In genomic region chr2:5563685-5564084, GRCm38 (mm10) we compare ENCODE assay signal across 27 mouse cellular contexts.
A peak's percentile ranks its signal among the peaks of the same experiment; 100 is the strongest.
DNase-seq lines count a peak whose midpoint lies in the region; ATAC-seq and TF ChIP-seq lines count a peak whose summit lies in the region.
"Had no signal": no experiment of that assay in that cellular context is flagged by ENCODE, and none has a peak within 500 bp of the region (broad histone marks: within the 10 kb centered on the region; RNA-seq: fewer than 3 reads in every experiment).

No protein-coding gene starts in this region.

- ATAC-seq in liver, embryonic 13.5 days (ENCODE audit: low read depth): peak; percentile 26; the same call in 1 of the 2 replicates
- ATAC-seq in liver, embryonic 12.5 days: no peak
- ATAC-seq in intestine, embryonic 14.5 days (replicated peaks; ENCODE audit: low FRiP score, low TSS enrichment, low read depth): peak; percentile 70
- peak; percentile 89 for ATAC-seq in intestine, embryonic 16.5 days
- ATAC-seq in liver, postnatal 0 days: peak; percentile 87
- ATAC-seq: forebrain, embryonic 15.5 days; Patski had no signal

- DNase-seq in liver, embryonic 13.5 days: no peak
- DNase-seq in intestine, embryonic 14.5 days (ENCODE audit: low spot score): no peak
- DNase-seq in liver, postnatal 0 days: no peak
- DNase-seq in embryonic facial prominence, embryonic 10.5 days (ENCODE audit: low spot score): no peak
- DNase-seq in gastrocnemius, postnatal 25 days: no peak
- no peak for DNase-seq in left cerebral cortex, postnatal 36 days (ENCODE audit: low spot score in 2 of 2)
- DNase-seq: adrenal gland, postnatal 10 days; adrenal gland, postnatal 36 days; B cell, adult 2 months; cerebellum, adult 11 months; cerebellum, adult 2 months; cerebellum, adult 9-11 months; cerebellum, postnatal 25 days; gastrocnemius, postnatal 36 days; heart, adult 2 months had no signal

- no peak for TF ChIP-seq EP300 in liver, postnatal 0 days (IDR thresholded peaks at IDR 0.05; ENCODE audit: low read depth)

- no peaks in the 10 kb centered on the region for H3K9me3 ChIP-seq in liver, embryonic 13.5 days (replicated peaks)
- H3K9me3 ChIP-seq in liver, embryonic 12.5 days (replicated peaks): no peaks in the 10 kb centered on the region
- no peaks in the 10 kb centered on the region for H3K9me3 ChIP-seq in intestine, embryonic 14.5 days (ENCODE audit: control insufficient read depth, low read length)
- H3K9me3 ChIP-seq in intestine, embryonic 16.5 days (ENCODE audit: control insufficient read depth, low read length): 0 out of 2 replicates have a peak, but pooled peaks cover 3% of the 10 kb centered on the region
- H3K9me3 ChIP-seq in liver, postnatal 0 days (ENCODE audit: low read length): no peaks in the 10 kb centered on the region
- H3K9me3 ChIP-seq in embryonic facial prominence, embryonic 10.5 days: no peaks in the 10 kb centered on the region
- H3K9me3 ChIP-seq: embryonic facial prominence, embryonic 13.5 days; forebrain, embryonic 12.5 days; forebrain, embryonic 15.5 days; G1E; hindbrain, embryonic 12.5 days; hindbrain, embryonic 15.5 days had no signal

- H3K4me1 ChIP-seq in liver, embryonic 13.5 days (replicated peaks): no peaks in the 10 kb centered on the region
- no peaks in the 10 kb centered on the region for H3K4me1 ChIP-seq in liver, embryonic 12.5 days
- no peaks in the 10 kb centered on the region for H3K4me1 ChIP-seq in intestine, embryonic 14.5 days (replicated peaks; ENCODE audit: control insufficient read depth, insufficient read depth, low read length)
- H3K4me1 ChIP-seq in intestine, embryonic 16.5 days (ENCODE audit: control insufficient read depth, insufficient read depth, low read length): peaks cover 9% of the 10 kb centered on the region; the same call in 1 of the 2 replicates
- peaks cover 3% of the 10 kb centered on the region; the same call in 1 of the 2 replicates for H3K4me1 ChIP-seq in liver, postnatal 0 days (ENCODE audit: insufficient read depth)
- no peaks in the 10 kb centered on the region for H3K4me1 ChIP-seq in embryonic facial prominence, embryonic 10.5 days
- H3K4me1 ChIP-seq: embryonic facial prominence, embryonic 13.5 days; forebrain, embryonic 12.5 days; forebrain, embryonic 15.5 days; hindbrain, embryonic 12.5 days; hindbrain, embryonic 15.5 days had no signal

- 62% methylated on average over 4 of the region's 4 CpGs for WGBS in liver, embryonic 13.5 days (ENCODE audit: insufficient replicate concordance)
- WGBS in liver, embryonic 12.5 days (ENCODE audit: insufficient replicate concordance): 56% methylated on average over 4 of the region's 4 CpGs
- WGBS in intestine, embryonic 14.5 days: 60% methylated on average over 4 of the region's 4 CpGs
- 53% methylated on average over 4 of the region's 4 CpGs for WGBS in intestine, embryonic 16.5 days
- WGBS in liver, postnatal 0 days (ENCODE audit: insufficient replicate concordance): 59% methylated on average over 4 of the region's 4 CpGs
- 89% methylated on average over 4 of the region's 4 CpGs for WGBS in embryonic facial prominence, embryonic 10.5 days

- H3K4me3 ChIP-seq in liver, embryonic 13.5 days (replicated peaks): no peak overlapping the region
- no peak overlapping the region for H3K4me3 ChIP-seq in liver, embryonic 12.5 days
- no peak overlapping the region for H3K4me3 ChIP-seq in intestine, embryonic 14.5 days (ENCODE audit: low read depth, low read length)
- no peak overlapping the region for H3K4me3 ChIP-seq in intestine, embryonic 16.5 days (ENCODE audit: low read length)
- no peak overlapping the region for H3K4me3 ChIP-seq in liver, postnatal 0 days (ENCODE audit: low read depth, low read length)
- no peak overlapping the region for H3K4me3 ChIP-seq in embryonic facial prominence, embryonic 10.5 days
- H3K4me3 ChIP-seq: embryonic facial prominence, embryonic 13.5 days; erythroblast, embryonic 14.5 days; forebrain, embryonic 12.5 days; forebrain, embryonic 15.5 days; heart, adult 2 months; hindbrain, embryonic 12.5 days; hindbrain, embryonic 15.5 days had no signal

- no peak overlapping the region for H3K9ac ChIP-seq in liver, embryonic 13.5 days
- no peak overlapping the region for H3K9ac ChIP-seq in liver, embryonic 12.5 days
- H3K9ac ChIP-seq in intestine, embryonic 14.5 days (ENCODE audit: low read length): no peak overlapping the region
- no peak overlapping the region for H3K9ac ChIP-seq in intestine, embryonic 16.5 days (ENCODE audit: low read depth, low read length)
- no peak overlapping the region for H3K9ac ChIP-seq in liver, postnatal 0 days (replicated peaks)
- H3K9ac ChIP-seq: embryonic facial prominence, embryonic 13.5 days; forebrain, embryonic 12.5 days; forebrain, embryonic 15.5 days; hindbrain, embryonic 12.5 days; hindbrain, embryonic 15.5 days had no signal

- H3K36me3 ChIP-seq in liver, embryonic 13.5 days: no peaks in the 10 kb centered on the region
- H3K36me3 ChIP-seq in liver, embryonic 12.5 days: no peaks in the 10 kb centered on the region
- H3K36me3 ChIP-seq in intestine, embryonic 14.5 days (ENCODE audit: control insufficient read depth, insufficient read depth, low read length): no peaks in the 10 kb centered on the region
- H3K36me3 ChIP-seq in intestine, embryonic 16.5 days (ENCODE audit: control insufficient read depth, insufficient read depth, low read length): peaks cover 5% of the 10 kb centered on the region
- H3K36me3 ChIP-seq in liver, postnatal 0 days (replicated peaks; ENCODE audit: insufficient read depth, low read length): no peaks in the 10 kb centered on the region
- no peaks in the 10 kb centered on the region for H3K36me3 ChIP-seq in embryonic facial prominence, embryonic 10.5 days (replicated peaks)
- H3K36me3 ChIP-seq: embryonic facial prominence, embryonic 13.5 days; forebrain, embryonic 12.5 days; forebrain, embryonic 15.5 days; G1E; hindbrain, embryonic 12.5 days; hindbrain, embryonic 15.5 days had no signal

- intact Hi-C loops in left cerebral cortex, postnatal 36 days (cut with DNase I): no loop called here

- no peaks in the 10 kb centered on the region for H3K27me3 ChIP-seq in liver, embryonic 13.5 days
- H3K27me3 ChIP-seq in liver, embryonic 12.5 days (replicated peaks): no peaks in the 10 kb centered on the region
- no peaks in the 10 kb centered on the region for H3K27me3 ChIP-seq in intestine, embryonic 14.5 days (replicated peaks; ENCODE audit: control insufficient read depth, insufficient read depth, low read length)
- H3K27me3 ChIP-seq in intestine, embryonic 16.5 days (replicated peaks; ENCODE audit: control insufficient read depth, insufficient read depth, low read length): no peaks in the 10 kb centered on the region
- no peaks in the 10 kb centered on the region for H3K27me3 ChIP-seq in liver, postnatal 0 days (ENCODE audit: insufficient read depth, low read length)
- no peaks in the 10 kb centered on the region for H3K27me3 ChIP-seq in embryonic facial prominence, embryonic 10.5 days (replicated peaks; ENCODE audit: low read depth, poor library complexity, severe bottlenecking)
- H3K27me3 ChIP-seq: CH12.LX; embryonic facial prominence, embryonic 13.5 days; forebrain, embryonic 12.5 days; forebrain, embryonic 15.5 days; hindbrain, embryonic 12.5 days; hindbrain, embryonic 15.5 days; Patski had no signal

- no peak overlapping the region for H3K27ac ChIP-seq in liver, embryonic 13.5 days
- no peak overlapping the region for H3K27ac ChIP-seq in liver, embryonic 12.5 days
- H3K27ac ChIP-seq in intestine, embryonic 14.5 days (ENCODE audit: low read depth): no peak overlapping the region
- peak overlapping the region; percentile 89 for H3K27ac ChIP-seq in intestine, embryonic 16.5 days (ENCODE audit: low read length)
- no peak overlapping the region for H3K27ac ChIP-seq in liver, postnatal 0 days (ENCODE audit: low read depth)
- no peak overlapping the region for H3K27ac ChIP-seq in embryonic facial prominence, embryonic 10.5 days (replicated peaks)
- H3K27ac ChIP-seq: embryonic facial prominence, embryonic 13.5 days; forebrain, embryonic 12.5 days; forebrain, embryonic 15.5 days; heart, adult 2 months; hindbrain, embryonic 12.5 days; hindbrain, embryonic 15.5 days had no signal

- no peak overlapping the region for H3K4me2 ChIP-seq in liver, embryonic 13.5 days
- H3K4me2 ChIP-seq in liver, embryonic 12.5 days: no peak overlapping the region
- no peak overlapping the region for H3K4me2 ChIP-seq in intestine, embryonic 14.5 days (ENCODE audit: low read length)
- H3K4me2 ChIP-seq in intestine, embryonic 16.5 days (ENCODE audit: low read depth, low read length): no peak overlapping the region
- no peak overlapping the region for H3K4me2 ChIP-seq in liver, postnatal 0 days (ENCODE audit: low read depth, low read length)
- H3K4me2 ChIP-seq: embryonic facial prominence, embryonic 13.5 days; forebrain, embryonic 12.5 days; forebrain, embryonic 15.5 days; heart, embryonic 11.5 days; hindbrain, embryonic 12.5 days; hindbrain, embryonic 15.5 days had no signal

- TF ChIP-seq CTCF in liver, postnatal 0 days (IDR thresholded peaks at IDR 0.05; ENCODE audit: low read depth): no peak
